Mouse (Mus musculus): ENCODE results near the gene Patl2. TPM values are rescaled to one million over a fixed set of nuclear protein-coding genes. Genes with fewer than 3 reads are reported as not detected.
"Not testable (repeated sequence)": the region's sequence is repeated elsewhere in the genome, so short reads cannot be mapped to it uniquely, and the experiment has no call there.

The Patl2 gene
- polyA plus RNA-seq, 1 experiment from 2014 or later: not detected

DNA sequence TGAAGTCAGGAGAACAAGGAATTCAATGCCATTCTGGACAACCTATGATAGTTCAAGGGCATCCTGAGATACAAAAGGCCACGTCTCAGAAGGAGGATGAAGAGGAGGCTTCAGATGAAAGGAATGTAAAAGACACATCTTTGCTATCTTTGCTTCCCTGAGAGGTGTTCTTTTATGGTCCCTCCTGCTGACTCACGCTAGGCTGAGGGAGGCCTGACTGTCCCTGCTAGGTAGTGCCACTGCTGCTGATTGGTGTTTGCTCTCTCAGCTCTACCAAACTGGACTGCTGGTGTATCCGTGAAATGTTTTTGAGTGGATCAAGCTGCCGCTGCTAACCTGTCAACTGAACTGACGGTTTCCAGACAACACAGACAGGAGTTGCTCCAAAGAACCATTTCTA lies 35.8 kb upstream of the Patl2 start:
- DNase-seq (ENCODE audit: low spot score) (no peak), ATAC-seq (no peak)
- H3K36me3 ChIP-seq (ENCODE audit: control insufficient read depth, insufficient read depth, low read length): no peaks in the 10 kb centered on the region
- no peak overlapping the region for H3K27ac ChIP-seq (ENCODE audit: low read depth, low read length)
- H3K4me2 ChIP-seq (ENCODE audit: low read length): no peak overlapping the region
- no peak overlapping the region for H3K9ac ChIP-seq (ENCODE audit: low read length)
- no peaks in the 10 kb centered on the region for H3K9me3 ChIP-seq (replicated peaks; ENCODE audit: control insufficient read depth, low read length)
- H3K4me3 ChIP-seq (ENCODE audit: low read depth, low read length): no peak overlapping the region
- 66% methylated on average over 5 of the region's 5 CpGs for WGBS
- H3K27me3 ChIP-seq (replicated peaks; ENCODE audit: control insufficient read depth, insufficient read depth, low read length): no peaks in the 10 kb centered on the region
- no peaks in the 10 kb centered on the region for H3K4me1 ChIP-seq (ENCODE audit: control insufficient read depth, insufficient read depth, low read length)

GRCm38 (mm10) chr2:122221378-122221777 lies 35.4 kb upstream of the Patl2 start:
- no peaks in the 10 kb centered on the region for H3K4me1 ChIP-seq (ENCODE audit: control insufficient read depth, insufficient read depth, low read length)
- no peak overlapping the region for H3K9ac ChIP-seq (ENCODE audit: low read length)
- ATAC-seq: no peak
- no peaks in the 10 kb centered on the region for H3K27me3 ChIP-seq (replicated peaks; ENCODE audit: control insufficient read depth, insufficient read depth, low read length)
- H3K4me3 ChIP-seq (ENCODE audit: low read depth, low read length): no peak overlapping the region
- no peak for DNase-seq (ENCODE audit: low spot score)
- no peak overlapping the region for H3K27ac ChIP-seq (ENCODE audit: low read depth, low read length)
- no peaks in the 10 kb centered on the region for H3K36me3 ChIP-seq (ENCODE audit: control insufficient read depth, insufficient read depth, low read length)
- H3K9me3 ChIP-seq (replicated peaks; ENCODE audit: control insufficient read depth, low read length): no peaks in the 10 kb centered on the region
- WGBS: 83% methylated on average over 4 of the region's 4 CpGs
- no peak overlapping the region for H3K4me2 ChIP-seq (ENCODE audit: low read length)

DNA sequence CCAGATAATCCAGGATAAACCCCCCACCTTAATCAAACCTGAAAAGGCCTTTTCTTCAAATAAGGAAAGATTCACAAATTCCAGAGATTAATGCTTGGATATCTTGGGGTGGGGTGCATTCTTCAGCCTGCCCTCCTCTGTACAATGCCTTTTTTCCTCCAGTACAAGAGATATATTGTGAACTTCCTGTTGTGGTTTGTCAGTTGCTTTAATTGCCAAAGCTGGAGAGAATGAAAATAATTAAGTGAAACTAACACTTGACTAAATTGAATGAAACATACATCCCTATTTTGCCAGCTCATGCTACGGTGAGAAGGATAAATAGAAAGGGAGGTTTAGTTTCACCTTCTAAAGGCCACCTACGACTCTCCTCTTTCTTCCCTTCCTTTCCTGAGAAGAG lies 32.2 kb upstream of the Patl2 start:
- no peak overlapping the region for H3K4me3 ChIP-seq (ENCODE audit: low read depth, low read length)
- H3K27me3 ChIP-seq (replicated peaks; ENCODE audit: control insufficient read depth, insufficient read depth, low read length): no peaks in the 10 kb centered on the region
- H3K36me3 ChIP-seq (ENCODE audit: control insufficient read depth, insufficient read depth, low read length): no peaks in the 10 kb centered on the region
- no peak for ATAC-seq
- H3K4me1 ChIP-seq (ENCODE audit: control insufficient read depth, insufficient read depth, low read length): no peaks in the 10 kb centered on the region
- no peak overlapping the region for H3K4me2 ChIP-seq (ENCODE audit: low read length)
- whole genome bisulfite sequencing: 60% methylated on average over 2 of the region's 2 CpGs
- H3K9me3 ChIP-seq (replicated peaks; ENCODE audit: control insufficient read depth, low read length): no peaks in the 10 kb centered on the region
- H3K27ac ChIP-seq (ENCODE audit: low read depth, low read length): no peak overlapping the region
- no peak overlapping the region for H3K9ac ChIP-seq (ENCODE audit: low read length)
- DNase-seq (ENCODE audit: low spot score): no peak

- H3K4me2 ChIP-seq (ENCODE audit: low read length); ATAC-seq; H3K27me3 ChIP-seq (replicated peaks; ENCODE audit: control insufficient read depth, insufficient read depth, low read length); H3K36me3 ChIP-seq (ENCODE audit: control insufficient read depth, insufficient read depth, low read length); DNase-seq (ENCODE audit: low spot score); H3K27ac ChIP-seq (ENCODE audit: low read depth, low read length); H3K4me1 ChIP-seq (ENCODE audit: control insufficient read depth, insufficient read depth, low read length); H3K9ac ChIP-seq (ENCODE audit: low read length); H3K4me3 ChIP-seq (ENCODE audit: low read depth, low read length); H3K9me3 ChIP-seq (replicated peaks; ENCODE audit: control insufficient read depth, low read length): not testable (repeated sequence)
- WGBS: 98% methylated on average over 4 of the region's 4 CpGs
These were observed 31.1 kb upstream of the Patl2 start for GRCm38 (mm10) chr2:122217075-122217474.

DNA sequence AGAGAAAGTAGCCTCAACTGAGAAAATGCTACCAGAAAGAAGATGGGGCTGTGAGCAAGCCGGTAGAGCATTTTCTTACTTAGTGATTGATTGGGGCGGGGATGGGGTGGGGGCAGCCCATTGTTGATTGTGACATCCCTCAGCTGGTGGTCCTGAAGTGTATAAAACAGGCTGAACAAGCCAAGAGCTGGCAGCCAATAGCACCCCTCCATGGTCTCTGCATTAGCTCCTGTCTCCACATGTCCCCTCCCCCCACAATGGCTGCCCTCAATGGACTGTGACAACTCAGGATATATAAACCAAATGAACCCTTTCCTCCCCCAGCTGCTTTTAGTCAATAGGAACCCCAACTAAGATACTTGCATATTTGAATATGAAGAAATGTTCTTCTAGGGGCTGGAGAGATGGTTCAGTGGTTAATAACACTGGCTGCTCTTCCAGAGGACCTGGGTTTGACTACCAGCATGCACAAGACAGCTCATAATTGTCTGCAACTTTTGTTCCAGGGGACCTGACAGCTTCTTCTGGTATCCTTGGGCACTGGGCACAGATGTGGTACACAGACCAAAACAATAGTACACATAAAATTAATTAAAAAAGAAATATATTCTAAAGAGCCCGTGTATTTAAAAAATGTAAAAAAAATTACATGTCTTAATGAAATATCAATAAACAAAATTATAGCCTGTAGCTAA lies 24.7 kb upstream of the Patl2 start:
- Histone ChIP-seq H3K27ac (ENCODE audit: low read depth, low read length) (no peak overlapping the region), H3K4me3 (ENCODE audit: low read depth, low read length) (no peak overlapping the region), H3K4me2 (ENCODE audit: low read length) (no peak overlapping the region), H3K9me3 (replicated peaks; ENCODE audit: control insufficient read depth, low read length) (no peaks in the 10 kb centered on the region), H3K36me3 (ENCODE audit: control insufficient read depth, insufficient read depth, low read length) (no peaks in the 10 kb centered on the region), H3K9ac (ENCODE audit: low read length) (no peak overlapping the region), H3K27me3 (replicated peaks; ENCODE audit: control insufficient read depth, insufficient read depth, low read length) (no peaks in the 10 kb centered on the region), H3K4me1 (ENCODE audit: control insufficient read depth, insufficient read depth, low read length) (no peaks in the 10 kb centered on the region)
- WGBS: 50% methylated on average over 3 of the region's 3 CpGs
- no peak for DNase-seq (ENCODE audit: low spot score)
- ATAC-seq: no peak

- no peak overlapping the region for H3K4me2 ChIP-seq (ENCODE audit: low read length)
- DNase-seq (ENCODE audit: low spot score): no peak
- H3K9me3 ChIP-seq (replicated peaks; ENCODE audit: control insufficient read depth, low read length): no peaks in the 10 kb centered on the region
- H3K27me3 ChIP-seq (replicated peaks; ENCODE audit: control insufficient read depth, insufficient read depth, low read length): no peaks in the 10 kb centered on the region
- H3K36me3 ChIP-seq (ENCODE audit: control insufficient read depth, insufficient read depth, low read length): no peaks in the 10 kb centered on the region
- H3K9ac ChIP-seq (ENCODE audit: low read length): no peak overlapping the region
- no peaks in the 10 kb centered on the region for H3K4me1 ChIP-seq (ENCODE audit: control insufficient read depth, insufficient read depth, low read length)
- no peak for ATAC-seq
- H3K4me3 ChIP-seq (ENCODE audit: low read depth, low read length): no peak overlapping the region
- no peak overlapping the region for H3K27ac ChIP-seq (ENCODE audit: low read depth, low read length)
- WGBS: 64% methylated on average over 2 of the region's 2 CpGs
These were observed 20.6 kb upstream of the Patl2 start for GRCm38 (mm10) chr2:122206440-122207107.

DNA sequence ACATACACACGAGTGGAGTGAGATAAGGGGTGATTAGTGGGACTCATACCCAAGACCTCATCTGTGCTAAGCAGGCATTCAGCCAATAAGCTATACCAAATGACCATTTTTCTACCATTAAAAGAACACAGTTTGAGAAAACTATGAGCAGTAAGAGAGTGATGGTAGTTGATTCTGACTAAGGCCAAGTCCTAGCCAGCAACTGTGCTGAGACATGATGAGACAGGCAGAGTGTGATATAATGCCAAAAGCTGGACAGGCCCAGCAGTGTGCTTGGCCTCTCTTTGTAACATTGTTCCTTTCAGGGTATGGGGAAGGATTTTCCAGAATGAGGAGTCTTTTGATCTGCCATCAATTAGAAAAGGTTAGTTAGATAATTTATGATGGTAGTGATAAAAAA lies 15.5 kb upstream of the Patl2 start:
- H3K27me3 ChIP-seq (replicated peaks; ENCODE audit: control insufficient read depth, insufficient read depth, low read length): no peaks in the 10 kb centered on the region
- H3K9ac ChIP-seq (ENCODE audit: low read length): no peak overlapping the region
- H3K4me1 ChIP-seq (ENCODE audit: control insufficient read depth, insufficient read depth, low read length): no peaks in the 10 kb centered on the region
- no peak overlapping the region for H3K27ac ChIP-seq (ENCODE audit: low read depth, low read length)
- 82% methylated on average over 1 of the region's 1 CpGs for WGBS
- H3K4me3 ChIP-seq (ENCODE audit: low read depth, low read length): no peak overlapping the region
- ATAC-seq (no peak), DNase-seq (ENCODE audit: low spot score) (no peak)
- no peak overlapping the region for H3K4me2 ChIP-seq (ENCODE audit: low read length)
- no peaks in the 10 kb centered on the region for H3K36me3 ChIP-seq (ENCODE audit: control insufficient read depth, insufficient read depth, low read length)
- no peaks in the 10 kb centered on the region for H3K9me3 ChIP-seq (replicated peaks; ENCODE audit: control insufficient read depth, low read length)

DNA sequence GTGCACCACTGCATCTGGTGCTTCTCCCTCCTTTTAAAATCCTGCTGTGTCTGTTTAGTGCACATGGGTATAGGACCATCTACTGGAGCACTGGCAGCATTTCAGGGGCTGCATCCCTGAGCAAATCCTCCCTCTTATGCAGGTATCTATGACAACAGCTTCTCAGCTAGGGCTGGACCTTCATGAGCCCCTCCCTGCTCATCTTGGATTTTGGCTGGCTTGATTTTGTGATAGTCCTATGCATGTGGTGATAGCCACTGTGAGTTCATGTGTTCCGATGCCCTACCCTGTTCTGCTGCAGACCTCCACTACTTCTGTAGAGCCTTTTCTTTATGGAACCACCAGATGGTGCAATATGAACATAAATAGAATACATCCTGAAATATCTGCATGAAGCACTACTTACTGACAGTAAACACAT lies 8.5 kb upstream of the Patl2 start:
- no peaks in the 10 kb centered on the region for H3K27me3 ChIP-seq (replicated peaks; ENCODE audit: control insufficient read depth, insufficient read depth, low read length)
- H3K4me2 ChIP-seq (ENCODE audit: low read length): no peak overlapping the region
- DNase-seq (ENCODE audit: low spot score) (peak; percentile 81), ATAC-seq (peak; percentile 44)
- no peak overlapping the region for H3K4me3 ChIP-seq (ENCODE audit: low read depth, low read length)
- H3K27ac ChIP-seq (ENCODE audit: low read depth, low read length): no peak overlapping the region
- H3K36me3 ChIP-seq (ENCODE audit: control insufficient read depth, insufficient read depth, low read length): no peaks in the 10 kb centered on the region
- no peaks in the 10 kb centered on the region for H3K4me1 ChIP-seq (ENCODE audit: control insufficient read depth, insufficient read depth, low read length)
- H3K9ac ChIP-seq (ENCODE audit: low read length): no peak overlapping the region
- H3K9me3 ChIP-seq (replicated peaks; ENCODE audit: control insufficient read depth, low read length): no peaks in the 10 kb centered on the region
- 77% methylated on average over 1 of the region's 1 CpGs for WGBS

GRCm38 (mm10) chr2:122191849-122192248 lies 5.9 kb upstream of the Patl2 start:
- ATAC-seq: no peak
- Histone ChIP-seq H3K4me3 (ENCODE audit: low read depth, low read length) (no peak overlapping the region), H3K4me1 (ENCODE audit: control insufficient read depth, insufficient read depth, low read length) (no peaks in the 10 kb centered on the region), H3K9ac (ENCODE audit: low read length) (no peak overlapping the region), H3K27ac (ENCODE audit: low read depth, low read length) (no peak overlapping the region), H3K27me3 (replicated peaks; ENCODE audit: control insufficient read depth, insufficient read depth, low read length) (no peaks in the 10 kb centered on the region), H3K36me3 (ENCODE audit: control insufficient read depth, insufficient read depth, low read length) (no peaks in the 10 kb centered on the region), H3K9me3 (replicated peaks; ENCODE audit: control insufficient read depth, low read length) (no peaks in the 10 kb centered on the region), H3K4me2 (ENCODE audit: low read length) (no peak overlapping the region)
- no peak for DNase-seq (ENCODE audit: low spot score)
- 79% methylated on average over 3 of the region's 3 CpGs for WGBS
